Mouse (Mus musculus): ENCODE measurements around the gene Adcy2. TPM values are rescaled to one million over a fixed set of nuclear protein-coding genes. Genes with fewer than 3 reads are reported as not detected.

Adcy2 gene
- not detected in 2 replicates for total RNA-seq (2012; rRNA removed)
- not detected in 2 replicates for total RNA-seq (2014; rRNA removed)
- polyA plus RNA-seq (2012; ENCODE audit: insufficient read length, low read depth), result not detected in 2 replicates

- H3K4me2 ChIP-seq (ENCODE audit: insufficient read depth, low read depth, poor library complexity, severe bottlenecking), result no peak within 1 kb of the TSS
- peaks cover 69% of the 10 kb centered on the region for H3K9me3 ChIP-seq (replicated peaks; ENCODE audit: low read length)
- no peak for DNase-seq (ENCODE audit: extremely low read depth)
- TF ChIP-seq JUN (IDR thresholded peaks at IDR 0.05; ENCODE audit: insufficient read depth, low read depth, low read length) (no peak), NELFE (IDR thresholded peaks at IDR 0.05; ENCODE audit: low read depth, low read length) (no peak), TBP (conservative IDR thresholded peaks at IDR 0.05; ENCODE audit: low read depth, low read length) (no peak), MEF2A (IDR thresholded peaks at IDR 0.05; ENCODE audit: borderline replicate concordance, low read depth, low read length) (no peak), E2F4 (IDR thresholded peaks at IDR 0.05; ENCODE audit: insufficient replicate concordance, low read depth, low read length) (no peak), SMC3 (IDR thresholded peaks at IDR 0.05; ENCODE audit: low read depth, low read length) (no peak), KAT2A (IDR thresholded peaks at IDR 0.05; ENCODE audit: insufficient replicate concordance, low read length) (no peak), USF1 (IDR thresholded peaks at IDR 0.05; ENCODE audit: low read depth, low read length) (no peak), HCFC1 (IDR thresholded peaks at IDR 0.05; ENCODE audit: low read depth, low read length) (no peak), CHD2 (IDR thresholded peaks at IDR 0.05; ENCODE audit: low read length) (no peak), POLR2AphosphoS2 (IDR thresholded peaks at IDR 0.05; ENCODE audit: low read depth, low read length) (no peak), TCF12 (IDR thresholded peaks at IDR 0.05; ENCODE audit: low read depth, low read length) (no peak), ELF1 (IDR thresholded peaks at IDR 0.05; ENCODE audit: low read depth, low read length) (no peak), CTCF (conservative IDR thresholded peaks at IDR 0.05 in 1 of 2, IDR thresholded peaks at IDR 0.05 in 1 of 2; ENCODE audit: low read depth in 2 of 2, low read length in 2 of 2) (no peak), ZC3H11A (IDR thresholded peaks at IDR 0.05; ENCODE audit: low read depth, low read length) (no peak), JUND (conservative IDR thresholded peaks at IDR 0.05; ENCODE audit: low read depth, low read length) (no peak), EP300 (IDR thresholded peaks at IDR 0.05; ENCODE audit: low read length) (no peak), PAX5 (IDR thresholded peaks at IDR 0.05; ENCODE audit: low read length) (no peak)
- H3K27me3 ChIP-seq (replicated peaks), result no peaks in the 10 kb centered on the region
- H3K36me3 ChIP-seq (replicated peaks in 1 of 2; ENCODE audit: control insufficient read depth in 1 of 2, insufficient read depth in 1 of 2, low read length in 1 of 2), result no peaks in the 10 kb centered on the region
- H3K79me2 ChIP-seq (replicated peaks; ENCODE audit: control insufficient read depth, extremely low read depth, insufficient read depth, poor library complexity, severe bottlenecking), result no peaks in the 10 kb centered on the region
- H3K4me3 ChIP-seq (replicated peaks in 1 of 3; ENCODE audit: low read depth in 2 of 3, low read length in 2 of 3, poor library complexity in 1 of 3), result no peak within 1 kb of the TSS
- H3K27ac ChIP-seq (ENCODE audit: insufficient read depth, low read depth), result no peak within 1 kb of the TSS
- no peak within 1 kb of the TSS for H3K9ac ChIP-seq (ENCODE audit: insufficient read depth, low read depth)
- no peaks in the 10 kb centered on the region for H3K4me1 ChIP-seq (ENCODE audit: control insufficient read depth in 1 of 2, insufficient read depth in 2 of 2)
- in situ Hi-C loops (cut with MboI; ENCODE audit: low pct_ligation_motif_present, low pct_unique_long_range_greater_than_20kb, low sequenced_read_pairs), result no loop called here
- dilution Hi-C loops (cut with MboI; ENCODE audit: extremely low pct_ligation_motif_present, extremely low pct_unique_long_range_greater_than_20kb, low sequenced_read_pairs), result no loop called here
Observed at GRCm38 (mm10) chr13:68998918-68999801, at the start of gene Adcy2. Gene Adcy2, minus strand, starts transcription at chr13:68999541.

- Histone ChIP-seq H3K4me1 (ENCODE audit: control insufficient read depth in 1 of 2, insufficient read depth in 2 of 2) (no peaks in the 10 kb centered on the region), H3K4me3 (replicated peaks in 1 of 3; ENCODE audit: low read depth in 2 of 3, low read length in 2 of 3, poor library complexity in 1 of 3) (no peak overlapping the region), H3K27me3 (replicated peaks) (no peaks in the 10 kb centered on the region), H3K9me3 (replicated peaks; ENCODE audit: low read length) (peaks cover 59% of the 10 kb centered on the region), H3K9ac (ENCODE audit: insufficient read depth, low read depth) (no peak overlapping the region), H3K79me2 (replicated peaks; ENCODE audit: control insufficient read depth, extremely low read depth, insufficient read depth, poor library complexity, severe bottlenecking) (no peaks in the 10 kb centered on the region), H3K4me2 (ENCODE audit: insufficient read depth, low read depth, poor library complexity, severe bottlenecking) (no peak overlapping the region), H3K27ac (ENCODE audit: insufficient read depth, low read depth) (no peak overlapping the region), H3K36me3 (replicated peaks in 1 of 2; ENCODE audit: control insufficient read depth in 1 of 2, insufficient read depth in 1 of 2, low read length in 1 of 2) (no peaks in the 10 kb centered on the region)
- in situ Hi-C loops (cut with MboI; ENCODE audit: low pct_ligation_motif_present, low pct_unique_long_range_greater_than_20kb, low sequenced_read_pairs), result no loop called here
- dilution Hi-C loops (cut with MboI; ENCODE audit: extremely low pct_ligation_motif_present, extremely low pct_unique_long_range_greater_than_20kb, low sequenced_read_pairs), result no loop called here
- TF ChIP-seq ZNF384 (IDR thresholded peaks at IDR 0.05; ENCODE audit: low read depth, low read length) (no peak), NELFE (IDR thresholded peaks at IDR 0.05; ENCODE audit: low read depth, low read length) (no peak), TCF12 (IDR thresholded peaks at IDR 0.05; ENCODE audit: low read depth, low read length) (no peak), NRF1 (IDR thresholded peaks at IDR 0.05; ENCODE audit: low read depth, low read length) (no peak), JUN (IDR thresholded peaks at IDR 0.05; ENCODE audit: insufficient read depth, low read depth, low read length) (no peak), IRF4 (IDR thresholded peaks at IDR 0.05; ENCODE audit: low read depth, low read length) (no peak), SMC3 (IDR thresholded peaks at IDR 0.05; ENCODE audit: low read depth, low read length) (no peak), RAD21 (IDR thresholded peaks at IDR 0.05; ENCODE audit: low read depth, low read length) (no peak), POLR2A (IDR thresholded peaks at IDR 0.05; ENCODE audit: low read depth, low read length) (no peak), TBP (conservative IDR thresholded peaks at IDR 0.05; ENCODE audit: low read depth, low read length) (no peak), CHD2 (IDR thresholded peaks at IDR 0.05; ENCODE audit: low read length) (no peak)
- no peak for DNase-seq (ENCODE audit: extremely low read depth)
Observed at GRCm38 (mm10) chr13:69036991-69037597, 37.8 kb upstream of the Adcy2 start.
